Mouse (Mus musculus): ENCODE measurements around the gene Lman1l.

Gene Lman1l

GRCm38 (mm10) chr9:57577144-57577849, 43.3 kb downstream of the Lman1l start:
- no peak for DNase-seq (ENCODE audit: low spot score)

GRCm38 (mm10) chr9:57575577-57575976, 45.0 kb downstream of the Lman1l start:
- no peak for DNase-seq (ENCODE audit: low spot score)

DNA sequence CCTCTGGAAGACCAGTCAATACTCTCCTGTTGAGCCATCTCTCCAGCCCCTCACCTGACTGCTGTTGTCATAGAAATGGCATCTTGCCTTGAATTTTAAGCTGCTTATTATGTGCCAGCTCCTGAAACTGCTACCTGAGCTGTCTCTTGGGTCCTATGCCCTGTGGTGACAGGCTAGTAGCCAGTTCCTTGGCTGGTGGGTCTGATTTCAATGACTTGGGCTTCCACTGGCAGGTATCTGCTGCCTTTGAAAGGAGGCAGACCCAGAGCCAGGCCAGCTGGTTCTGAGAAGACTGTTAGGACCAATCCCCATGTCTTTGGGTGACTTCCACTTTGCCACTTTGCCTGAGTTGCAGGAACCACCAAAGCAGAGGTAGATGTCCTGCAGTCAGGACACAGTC, 46.2 kb downstream of the Lman1l start:
- no peak for DNase-seq (ENCODE audit: low spot score)

- no peak for DNase-seq (ENCODE audit: low spot score)
Measured at GRCm38 (mm10) chr9:57568500-57568899, 52.1 kb downstream of the Lman1l start.

- DNase-seq (ENCODE audit: low spot score) = no peak
Measured at GRCm38 (mm10) chr9:57566846-57567245, 53.7 kb downstream of the Lman1l start.

DNA sequence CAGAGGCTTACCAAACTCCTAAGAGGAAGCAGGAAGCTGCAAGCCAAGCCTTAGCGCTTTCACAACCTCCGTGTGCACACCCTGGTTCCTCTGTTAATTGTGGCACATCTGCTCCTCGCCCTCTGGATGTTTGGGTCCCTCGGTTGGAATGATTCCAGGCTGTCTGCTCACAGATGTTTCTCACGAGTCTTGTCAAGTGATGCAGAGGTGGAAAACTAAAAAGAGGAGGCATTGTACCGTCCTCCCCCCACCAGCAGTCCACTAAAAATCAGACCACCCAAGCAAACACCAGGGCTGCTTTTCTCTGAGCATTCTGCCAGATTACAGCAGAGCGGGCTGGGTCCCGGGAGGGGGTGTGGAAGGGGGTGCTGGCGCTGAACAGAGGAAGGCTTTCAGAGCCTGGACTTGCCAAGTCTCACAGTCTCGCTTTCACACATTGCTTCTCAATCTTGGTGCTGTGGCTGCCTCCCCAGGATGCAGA, 54.8 kb downstream of the Lman1l start:
- DNase-seq (ENCODE audit: low spot score) = no peak

DNA sequence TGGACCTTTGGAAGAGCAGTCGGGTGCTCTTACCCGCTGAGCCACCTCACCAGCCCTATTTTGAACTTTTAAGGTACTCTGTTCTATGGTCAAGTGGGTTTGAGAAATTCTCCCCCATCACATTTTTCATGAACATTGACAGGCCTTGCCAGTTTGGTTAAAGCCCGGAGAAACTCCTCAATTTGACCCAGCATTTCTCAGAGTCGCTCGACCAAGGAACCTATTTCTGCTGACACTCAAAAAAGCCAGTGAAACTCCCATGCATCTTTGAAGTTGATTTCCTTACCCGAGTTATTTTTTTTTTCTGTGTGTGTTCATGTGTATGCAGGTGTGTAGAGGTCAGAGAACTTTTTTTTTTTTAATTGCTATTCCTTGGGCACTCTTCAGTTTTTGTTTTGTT, 56.0 kb downstream of the Lman1l start:
- no peak for DNase-seq (ENCODE audit: low spot score)

DNA sequence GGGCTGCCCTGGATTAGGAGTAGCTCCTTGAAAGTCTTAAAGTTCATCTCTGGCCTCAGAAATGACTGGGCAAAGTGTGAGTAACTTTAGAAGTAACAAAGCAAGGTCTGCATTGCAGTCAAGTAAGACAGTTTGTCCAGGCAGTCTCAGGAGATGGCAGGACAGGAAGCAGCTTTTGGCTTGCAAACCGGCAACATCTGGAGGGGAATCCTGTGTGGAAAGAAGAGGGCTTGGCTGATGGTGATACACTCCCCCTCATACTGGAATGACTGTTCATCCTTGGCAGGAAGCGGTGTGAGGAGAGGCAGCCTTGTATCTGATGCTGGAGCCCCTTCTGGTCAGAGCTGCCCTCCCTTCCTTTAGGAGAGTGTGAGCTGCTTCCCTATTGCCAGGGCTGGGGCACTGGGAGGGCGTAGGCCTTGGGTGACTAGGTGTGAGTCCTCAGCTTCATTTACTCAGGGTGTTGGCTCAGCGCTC, 57.6 kb downstream of the Lman1l start:
- DNase-seq (ENCODE audit: low spot score) = no peak

GRCm38 (mm10) chr9:57561711-57562099, 58.9 kb downstream of the Lman1l start:
- DNase-seq (ENCODE audit: low spot score) = no peak

- peak; percentile 97 for DNase-seq (ENCODE audit: low spot score)
Measured at GRCm38 (mm10) chr9:57560861-57561710, 59.5 kb downstream of the Lman1l start, which contains the start of gene Scamp2. Gene Scamp2, plus strand, starts transcription at chr9:57560943.

DNA sequence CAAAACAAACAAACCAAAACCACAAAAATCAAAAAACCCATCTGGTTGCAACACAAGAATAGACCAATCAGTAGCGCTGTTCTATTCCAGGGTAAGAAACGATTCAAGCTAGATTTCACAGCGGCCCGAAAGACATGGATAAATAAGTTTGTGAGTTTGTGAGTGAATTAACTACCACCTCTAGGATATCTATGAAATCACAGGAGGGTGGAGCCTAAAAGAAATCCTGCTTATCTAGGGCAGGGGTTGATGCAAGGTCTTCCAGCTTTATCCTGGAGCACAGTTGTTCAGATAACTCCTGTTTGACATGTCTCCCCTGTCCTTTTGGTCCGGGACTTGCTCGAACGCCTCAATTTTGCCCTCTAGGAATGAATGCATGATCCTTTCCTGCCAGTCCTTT, 60.3 kb downstream of the Lman1l start:
- no peak for DNase-seq (ENCODE audit: low spot score)

- DNase-seq (ENCODE audit: low spot score) = no peak
Measured at GRCm38 (mm10) chr9:57559568-57559967, 61.0 kb downstream of the Lman1l start.

DNA sequence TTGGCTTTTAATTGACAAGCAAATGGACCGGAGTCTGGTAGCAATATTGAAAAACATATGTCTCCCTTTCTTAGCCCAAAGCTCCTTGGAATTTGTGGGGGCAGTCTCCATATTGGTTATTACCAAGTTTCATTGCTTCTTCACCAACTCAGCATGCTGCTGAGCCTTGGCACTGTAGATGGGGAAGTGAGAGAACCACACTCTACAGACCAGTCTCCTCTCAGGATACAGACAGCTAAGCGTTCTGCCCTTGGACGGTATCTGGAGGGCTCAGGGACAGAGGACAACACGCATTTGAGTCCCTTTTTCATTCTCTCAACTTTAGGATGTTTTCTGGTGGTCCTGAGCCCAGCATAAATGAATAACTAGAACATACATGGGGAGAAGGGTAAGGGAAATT, 61.9 kb downstream of the Lman1l start:
- no peak for DNase-seq (ENCODE audit: low spot score)

DNA sequence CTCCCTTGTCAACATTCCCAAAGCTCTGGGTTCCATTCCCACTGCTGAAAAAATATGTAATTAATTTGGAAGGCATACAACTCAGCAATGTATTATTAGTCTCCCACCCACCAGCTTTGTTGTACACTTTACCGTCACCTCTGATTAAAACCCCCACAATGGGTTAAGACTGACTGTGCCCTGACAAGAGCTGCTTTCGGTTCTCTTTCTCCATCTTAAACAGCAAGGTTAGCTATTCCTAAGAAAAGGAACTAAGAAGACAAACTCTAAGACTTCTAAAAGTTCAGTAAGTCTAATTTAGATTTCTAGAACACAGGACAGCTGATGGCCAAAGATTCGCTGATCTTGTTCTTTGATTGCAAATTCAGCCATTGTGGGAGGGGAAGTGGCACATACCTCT, 63.4 kb downstream of the Lman1l start:
- no peak for DNase-seq (ENCODE audit: low spot score)
